Mouse (Mus musculus): Measurements from ENCODE around the gene Lrrfip1.

GRCm38 (mm10) chr1:90999911-91000601 is 1.5 kb downstream of the Lrrfip1 start:
- TF ChIP-seq POLR2A (IDR thresholded peaks at IDR 0.05; ENCODE audit: control insufficient read depth, low read depth, low read length), result no peak
- no peak for TF ChIP-seq CTCF (IDR thresholded peaks at IDR 0.05; ENCODE audit: control insufficient read depth, insufficient read depth, insufficient replicate concordance, low read depth, low read length)
